Mouse (Mus musculus): Measurements from ENCODE around the gene Raver2.

- TF ChIP-seq GATA1 (IDR thresholded peaks at IDR 0.05; ENCODE audit: low read length): no peak
- no peak for TF ChIP-seq TAL1 (IDR thresholded peaks at IDR 0.05; ENCODE audit: low read length)
Observed at GRCm38 (mm10) chr4:101080016-101080415, 11.2 kb downstream of the Raver2 start.

Data from erythroblast, embryonic 14.5 days (primary cell).